Mouse (Mus musculus) forebrain, embryonic 11.5 days (tissue): ENCODE measurements around the gene Slc24a1. TPM values are rescaled to one million over a fixed set of nuclear protein-coding genes. Genes with fewer than 3 reads are reported as not detected.
"Not testable (repeated sequence)": the region's sequence is repeated elsewhere in the genome, so short reads cannot be mapped to it uniquely, and the experiment has no call there.

Experiments
- ATAC-seq: fragments of 200-750 bp; cut with Nextera tagmentation; replicated peaks from 2 replicates; pipeline ENCODE4 v1.8.0; 2017; ENCODE audit warnings: moderate TSS enrichment; ENCODE audit not compliant: low FRiP score
- DNase-seq: peaks from one replicate; pipeline ENCODE4 v3.0.0-alpha.2; 2017; ENCODE audit warnings: low spot score
- H3K27ac ChIP-seq: fragments of 300-500 bp; sonication (generic); 2 replicates; pipeline ENCODE4 v1.5.1; 2014; ENCODE audit warnings: low read depth, low read length
- H3K27me3 ChIP-seq: fragments of 300-500 bp; sonication (generic); 2 replicates; pipeline ENCODE4 v1.6.1; 2014; ENCODE audit warnings: mild to moderate bottlenecking, low read length, mixed read lengths; ENCODE audit not compliant: control insufficient read depth, insufficient read depth
- H3K36me3 ChIP-seq: fragments of 300-500 bp; sonication (generic); 2 replicates; pipeline ENCODE4 v1.6.1; 2014; ENCODE audit warnings: mild to moderate bottlenecking, low read length, moderate library complexity, mixed read lengths; ENCODE audit not compliant: control insufficient read depth, insufficient read depth
- H3K4me1 ChIP-seq: fragments of 300-500 bp; sonication (generic); replicated peaks from 2 replicates; pipeline ENCODE4 v1.6.1; 2014; ENCODE audit warnings: low read length, mixed read lengths; ENCODE audit not compliant: control insufficient read depth, insufficient read depth
- H3K4me2 ChIP-seq: fragments of 300-500 bp; sonication (generic); 2 replicates; pipeline ENCODE4 v1.6.1; 2014; ENCODE audit warnings: low read depth, mild to moderate bottlenecking, low read length, moderate library complexity, mixed read lengths; ENCODE audit not compliant: severe bottlenecking
- H3K4me3 ChIP-seq: fragments of 300-500 bp; sonication (generic); 2 replicates; pipeline ENCODE4 v1.5.1; 2014; ENCODE audit warnings: low read depth, low read length
- H3K9ac ChIP-seq: fragments of 300-500 bp; sonication (generic); 2 replicates; pipeline ENCODE4 v1.6.1; 2014; ENCODE audit warnings: low read length
- H3K9me3 ChIP-seq: fragments of 300-500 bp; sonication (generic); 2 replicates; pipeline ENCODE4 v1.6.1; 2016; ENCODE audit warnings: low read length, mixed read lengths; ENCODE audit not compliant: control insufficient read depth
- whole genome bisulfite sequencing: fragments of 180-500 bp; shearing (Covaris S2); extraction: QIAGEN DNeasy Blood & Tissue Kit; methylation state at CpG from one replicate; pipeline ENCODE4 v1.1.7; 2014; 5-methylcytosine and 5-hydroxymethylcytosine counted together
- polyA plus RNA-seq: library from polyadenylated mRNA; unstranded; fragments of >200 nt; fragmentation: Nextera tagmentation; extraction: Ambion mirVana; gene quantifications from 2 replicates; pipeline ENCODE4 v1.2.1, GENCODE M21; 2014

The Slc24a1 gene
- polyA plus RNA-seq, result 0.05 and 0.07 TPM in 2 replicates

- Histone ChIP-seq H3K27me3 (no peaks in the 10 kb centered on the region), H3K9me3 (no peaks in the 10 kb centered on the region), H3K27ac (no peak within 1 kb of the TSS), H3K4me1 (no peaks in the 10 kb centered on the region), H3K9ac (no peak within 1 kb of the TSS), H3K4me2 (no peak within 1 kb of the TSS), H3K36me3 (no peaks in the 10 kb centered on the region), H3K4me3 (no peak within 1 kb of the TSS)
- DNase-seq (no peak), ATAC-seq (no peak)
- 36% methylated on average over 11 of the region's 11 CpGs for WGBS
Observed at GRCm38 (mm10) chr9:64951161-64951657, at the start of gene Slc24a1. Gene Slc24a1 (minus strand): TSS chr9:64951607.

GRCm38 (mm10) chr9:64995464-64995863 is 44.1 kb upstream of the Slc24a1 start:
- H3K4me2 ChIP-seq, H3K27ac ChIP-seq, H3K9me3 ChIP-seq, ATAC-seq, H3K9ac ChIP-seq, H3K36me3 ChIP-seq, H3K4me1 ChIP-seq, H3K27me3 ChIP-seq, DNase-seq, H3K4me3 ChIP-seq: not testable (repeated sequence)
- WGBS, result 93% methylated on average over 1 of the region's 1 CpGs

GRCm38 (mm10) chr9:64990291-64990690 is 38.9 kb upstream of the Slc24a1 start:
- Histone ChIP-seq H3K9ac (no peak overlapping the region), H3K4me3 (no peak overlapping the region), H3K27ac (no peak overlapping the region), H3K9me3 (no peaks in the 10 kb centered on the region), H3K4me1 (no peaks in the 10 kb centered on the region), H3K36me3 (peaks cover 3% of the 10 kb centered on the region; the same call in 1 of the 2 replicates), H3K4me2 (no peak overlapping the region), H3K27me3 (no peaks in the 10 kb centered on the region)
- no peak for DNase-seq
- no peak for ATAC-seq
- 88% methylated on average over 7 of the region's 7 CpGs for WGBS

GRCm38 (mm10) chr9:64988443-64988842 is 37.0 kb upstream of the Slc24a1 start:
- H3K9ac ChIP-seq, result no peak overlapping the region
- H3K4me2 ChIP-seq, result no peak overlapping the region
- no peaks in the 10 kb centered on the region for H3K4me1 ChIP-seq
- H3K4me3 ChIP-seq, result no peak overlapping the region
- no peaks in the 10 kb centered on the region for H3K27me3 ChIP-seq
- no peaks in the 10 kb centered on the region for H3K9me3 ChIP-seq
- peaks cover 3% of the 10 kb centered on the region; the same call in 1 of the 2 replicates for H3K36me3 ChIP-seq
- no peak overlapping the region for H3K27ac ChIP-seq
- no peak for ATAC-seq
- WGBS, result 87% methylated on average over 6 of the region's 6 CpGs
- DNase-seq, result no peak

GRCm38 (mm10) chr9:64987651-64988050 is 36.2 kb upstream of the Slc24a1 start:
- no peak overlapping the region for H3K9ac ChIP-seq
- H3K27ac ChIP-seq, result no peak overlapping the region
- H3K4me3 ChIP-seq, result no peak overlapping the region
- H3K27me3 ChIP-seq, result no peaks in the 10 kb centered on the region
- H3K4me1 ChIP-seq, result no peaks in the 10 kb centered on the region
- H3K36me3 ChIP-seq, result peaks cover 3% of the 10 kb centered on the region; the same call in 1 of the 2 replicates
- H3K4me2 ChIP-seq, result no peak overlapping the region
- no peak for ATAC-seq
- H3K9me3 ChIP-seq, result no peaks in the 10 kb centered on the region
- WGBS, result 94% methylated on average over 2 of the region's 2 CpGs
- DNase-seq, result no peak

GRCm38 (mm10) chr9:64985807-64986206 is 34.4 kb upstream of the Slc24a1 start:
- H3K9me3 ChIP-seq, result no peaks in the 10 kb centered on the region
- H3K27ac ChIP-seq, result no peak overlapping the region
- H3K4me1 ChIP-seq, result no peaks in the 10 kb centered on the region
- ATAC-seq (no peak), DNase-seq (no peak)
- H3K4me2 ChIP-seq, result no peak overlapping the region
- H3K4me3 ChIP-seq, result no peak overlapping the region
- no peaks in the 10 kb centered on the region for H3K27me3 ChIP-seq
- H3K36me3 ChIP-seq, result peaks cover 3% of the 10 kb centered on the region; the same call in 1 of the 2 replicates
- no peak overlapping the region for H3K9ac ChIP-seq
- 89% methylated on average over 9 of the region's 9 CpGs for WGBS

- DNase-seq, result no peak
- H3K27me3 ChIP-seq, result no peaks in the 10 kb centered on the region
- H3K4me2 ChIP-seq, result no peak overlapping the region
- no peak for ATAC-seq
- no peak overlapping the region for H3K4me3 ChIP-seq
- no peaks in the 10 kb centered on the region for H3K9me3 ChIP-seq
- no peak overlapping the region for H3K9ac ChIP-seq
- H3K36me3 ChIP-seq, result peaks cover 6% of the 10 kb centered on the region; the same call in 1 of the 2 replicates
- no peaks in the 10 kb centered on the region for H3K4me1 ChIP-seq
- 85% methylated on average over 8 of the region's 8 CpGs for WGBS
- H3K27ac ChIP-seq, result no peak overlapping the region
Observed at GRCm38 (mm10) chr9:64985037-64985794, 33.8 kb upstream of the Slc24a1 start.

- Histone ChIP-seq H3K4me1 (no peaks in the 10 kb centered on the region), H3K9ac (no peak overlapping the region), H3K4me3 (no peak overlapping the region), H3K36me3 (peaks cover 6% of the 10 kb centered on the region; the same call in 1 of the 2 replicates), H3K27me3 (no peaks in the 10 kb centered on the region), H3K27ac (no peak overlapping the region), H3K4me2 (no peak overlapping the region), H3K9me3 (no peaks in the 10 kb centered on the region)
- WGBS, result 86% methylated on average over 1 of the region's 1 CpGs
- no peak for ATAC-seq
- no peak for DNase-seq
Observed at GRCm38 (mm10) chr9:64981904-64982303, 30.5 kb upstream of the Slc24a1 start.

- no peak overlapping the region for H3K4me3 ChIP-seq
- H3K4me2 ChIP-seq, result no peak overlapping the region
- peaks cover 6% of the 10 kb centered on the region; the same call in 1 of the 2 replicates for H3K36me3 ChIP-seq
- no peak for DNase-seq
- no peak overlapping the region for H3K9ac ChIP-seq
- H3K27ac ChIP-seq, result no peak overlapping the region
- H3K9me3 ChIP-seq, result no peaks in the 10 kb centered on the region
- no peaks in the 10 kb centered on the region for H3K4me1 ChIP-seq
- 84% methylated on average over 3 of the region's 3 CpGs for WGBS
- H3K27me3 ChIP-seq, result no peaks in the 10 kb centered on the region
- no peak for ATAC-seq
Observed at GRCm38 (mm10) chr9:64980548-64980947, 29.1 kb upstream of the Slc24a1 start.
